Mouse (Mus musculus) neural tube, embryonic 14.5 days (tissue): ENCODE data around the gene Eml5. TPM values are rescaled to one million over a fixed set of nuclear protein-coding genes. Genes with fewer than 3 reads are reported as not detected.
A peak's percentile ranks its signal among the peaks of the same experiment; 100 is the strongest.

Experiments
- ATAC-seq: fragments of 200-750 bp; cut with Nextera tagmentation; 2 replicates; pipeline ENCODE4 v1.8.0; 2017; ENCODE audit warnings: low read depth, mild to moderate bottlenecking, moderate TSS enrichment, moderate library complexity
- H3K27ac ChIP-seq: fragments of 300-500 bp; sonication (generic); 2 replicates; pipeline ENCODE4 v1.5.1; 2014; ENCODE audit warnings: low read depth, mild to moderate bottlenecking, control low read depth, low read length, moderate library complexity, mixed read lengths
- H3K27me3 ChIP-seq: fragments of 300-500 bp; sonication (generic); 2 replicates; pipeline ENCODE4 v1.6.1; 2014; ENCODE audit warnings: low read length; ENCODE audit not compliant: control insufficient read depth, insufficient read depth
- H3K36me3 ChIP-seq: fragments of 300-500 bp; sonication (generic); 2 replicates; pipeline ENCODE4 v1.6.1; 2014; ENCODE audit warnings: low read length, mixed read lengths; ENCODE audit not compliant: control insufficient read depth, insufficient read depth
- H3K4me1 ChIP-seq: fragments of 300-500 bp; sonication (generic); 2 replicates; pipeline ENCODE4 v1.6.1; 2014; ENCODE audit warnings: low read length; ENCODE audit not compliant: control insufficient read depth, insufficient read depth
- H3K4me2 ChIP-seq: fragments of 300-500 bp; sonication (generic); 2 replicates; pipeline ENCODE4 v1.6.1; 2014; ENCODE audit warnings: mild to moderate bottlenecking, low read depth, low read length, control low read depth
- H3K4me3 ChIP-seq: fragments of 300-500 bp; sonication (generic); 2 replicates; pipeline ENCODE4 v1.5.1; 2014; ENCODE audit warnings: low read depth, low read length, control low read depth, mixed read lengths
- H3K9ac ChIP-seq: fragments of 300-500 bp; sonication (generic); replicated peaks from 2 replicates; pipeline ENCODE4 v1.6.1; 2014; ENCODE audit warnings: low read depth, mild to moderate bottlenecking, control low read depth, low read length, mixed read lengths
- H3K9me3 ChIP-seq: fragments of 300-500 bp; sonication (generic); 2 replicates; pipeline ENCODE4 v1.6.1; 2016; ENCODE audit warnings: low read length; ENCODE audit not compliant: control insufficient read depth
- WGBS: fragments of 180-500 bp; shearing (Covaris S2); extraction: QIAGEN DNeasy Blood & Tissue Kit; methylation state at CpG from one replicate; pipeline ENCODE4 v1.1.7; 2014; 5-methylcytosine and 5-hydroxymethylcytosine counted together
- polyA plus RNA-seq: library from polyadenylated mRNA; unstranded; fragments of >200 nt; fragmentation: Nextera tagmentation; extraction: Ambion mirVana; gene quantifications from 2 replicates; pipeline ENCODE4 v1.2.1, GENCODE M21; 2014

Gene Eml5
- polyA plus RNA-seq, 1 experiment from 2014 or later = 25.0 TPM

- WGBS = 89% methylated on average over 2 of the region's 2 CpGs
- Histone ChIP-seq H3K4me1 (no peaks in the 10 kb centered on the region), H3K36me3 (no peaks in the 10 kb centered on the region), H3K27ac (no peak overlapping the region), H3K4me2 (no peak overlapping the region), H3K4me3 (no peak overlapping the region), H3K9me3 (no peaks in the 10 kb centered on the region), H3K9ac (no peak overlapping the region), H3K27me3 (no peaks in the 10 kb centered on the region)
- ATAC-seq = no peak
Measured at GRCm38 (mm10) chr12:98820781-98821180, 80.5 kb downstream of the Eml5 start.

- no peaks in the 10 kb centered on the region for H3K27me3 ChIP-seq
- H3K27ac ChIP-seq = no peak overlapping the region
- WGBS = 66% methylated on average over 3 of the region's 3 CpGs
- H3K9ac ChIP-seq = no peak overlapping the region
- no peaks in the 10 kb centered on the region for H3K9me3 ChIP-seq
- H3K4me2 ChIP-seq = no peak overlapping the region
- peaks cover 8% of the 10 kb centered on the region; the same call in 1 of the 2 replicates for H3K36me3 ChIP-seq
- H3K4me3 ChIP-seq = no peak overlapping the region
- ATAC-seq = no peak
- no peaks in the 10 kb centered on the region for H3K4me1 ChIP-seq
Measured at GRCm38 (mm10) chr12:98804078-98804748, 97.1 kb downstream of the Eml5 start.

- Histone ChIP-seq H3K9me3 (no peaks in the 10 kb centered on the region), H3K4me2 (no peak overlapping the region), H3K36me3 (peaks cover 18% of the 10 kb centered on the region), H3K27ac (no peak overlapping the region), H3K4me3 (no peak overlapping the region), H3K4me1 (no peaks in the 10 kb centered on the region), H3K9ac (no peak overlapping the region), H3K27me3 (no peaks in the 10 kb centered on the region)
- WGBS = 81% methylated on average over 3 of the region's 3 CpGs
- no peak for ATAC-seq
Measured at GRCm38 (mm10) chr12:98802245-98802644, 99.0 kb downstream of the Eml5 start.

- no peak overlapping the region for H3K27ac ChIP-seq
- H3K36me3 ChIP-seq = peaks cover 23% of the 10 kb centered on the region
- no peaks in the 10 kb centered on the region for H3K4me1 ChIP-seq
- ATAC-seq = no peak
- no peaks in the 10 kb centered on the region for H3K9me3 ChIP-seq
- H3K4me2 ChIP-seq = no peak overlapping the region
- H3K27me3 ChIP-seq = no peaks in the 10 kb centered on the region
- no peak overlapping the region for H3K4me3 ChIP-seq
- 91% methylated on average over 5 of the region's 5 CpGs for WGBS
- no peak overlapping the region for H3K9ac ChIP-seq
Measured at GRCm38 (mm10) chr12:98800334-98800733, 101.0 kb downstream of the Eml5 start.

GRCm38 (mm10) chr12:98795731-98796318, 105.5 kb downstream of the Eml5 start:
- Histone ChIP-seq H3K9me3 (no peaks in the 10 kb centered on the region), H3K27ac (peak overlapping the region; percentile 34), H3K4me3 (no peak overlapping the region), H3K9ac (no peak overlapping the region), H3K4me2 (no peak overlapping the region), H3K4me1 (no peaks in the 10 kb centered on the region), H3K27me3 (no peaks in the 10 kb centered on the region), H3K36me3 (peaks cover 33% of the 10 kb centered on the region)
- WGBS = 74% methylated on average over 3 of the region's 3 CpGs
- peak; percentile 76 for ATAC-seq

- H3K27ac ChIP-seq = no peak overlapping the region
- no peak overlapping the region for H3K4me2 ChIP-seq
- H3K4me3 ChIP-seq = no peak overlapping the region
- H3K27me3 ChIP-seq = no peaks in the 10 kb centered on the region
- peaks cover 59% of the 10 kb centered on the region for H3K36me3 ChIP-seq
- 100% methylated on average over 1 of the region's 1 CpGs for WGBS
- no peak for ATAC-seq
- H3K9me3 ChIP-seq = no peaks in the 10 kb centered on the region
- H3K9ac ChIP-seq = no peak overlapping the region
- H3K4me1 ChIP-seq = no peaks in the 10 kb centered on the region
Measured at GRCm38 (mm10) chr12:98784251-98784650, 117.0 kb downstream of the Eml5 start.

- 86% methylated on average over 4 of the region's 4 CpGs for WGBS
- Histone ChIP-seq H3K4me3 (no peak overlapping the region), H3K4me2 (no peak overlapping the region), H3K9ac (no peak overlapping the region), H3K27me3 (no peaks in the 10 kb centered on the region), H3K4me1 (no peaks in the 10 kb centered on the region), H3K9me3 (no peaks in the 10 kb centered on the region), H3K27ac (no peak overlapping the region), H3K36me3 (peaks cover 52% of the 10 kb centered on the region)
- ATAC-seq = no peak; the same call in 1 of the 2 replicates
Measured at GRCm38 (mm10) chr12:98779148-98779547, 122.1 kb downstream of the Eml5 start.

GRCm38 (mm10) chr12:98777509-98777908, 123.8 kb downstream of the Eml5 start:
- no peaks in the 10 kb centered on the region for H3K9me3 ChIP-seq
- WGBS = 84% methylated on average over 3 of the region's 3 CpGs
- H3K4me3 ChIP-seq = no peak overlapping the region
- no peaks in the 10 kb centered on the region for H3K27me3 ChIP-seq
- H3K4me2 ChIP-seq = no peak overlapping the region
- peaks cover 51% of the 10 kb centered on the region for H3K36me3 ChIP-seq
- H3K4me1 ChIP-seq = no peaks in the 10 kb centered on the region
- no peak for ATAC-seq
- H3K9ac ChIP-seq = no peak overlapping the region
- H3K27ac ChIP-seq = no peak overlapping the region

- H3K4me1 ChIP-seq = no peaks in the 10 kb centered on the region
- 98% methylated on average over 2 of the region's 2 CpGs for WGBS
- H3K9me3 ChIP-seq = no peaks in the 10 kb centered on the region
- no peak overlapping the region for H3K4me2 ChIP-seq
- H3K4me3 ChIP-seq = no peak overlapping the region
- peaks cover 51% of the 10 kb centered on the region for H3K36me3 ChIP-seq
- no peak overlapping the region for H3K27ac ChIP-seq
- no peak overlapping the region for H3K9ac ChIP-seq
- no peaks in the 10 kb centered on the region for H3K27me3 ChIP-seq
- ATAC-seq = no peak
Measured at GRCm38 (mm10) chr12:98766241-98766640, 135.0 kb downstream of the Eml5 start.
